Mouse (Mus musculus): ENCODE measurements at regions not wholly inside any gene's neighbourhood (a gene's known extent, or its start where the extent isn't known, plus 50 kb on each side); places are given as distances from the start of the nearest gene placed in this dataset.

DNA sequence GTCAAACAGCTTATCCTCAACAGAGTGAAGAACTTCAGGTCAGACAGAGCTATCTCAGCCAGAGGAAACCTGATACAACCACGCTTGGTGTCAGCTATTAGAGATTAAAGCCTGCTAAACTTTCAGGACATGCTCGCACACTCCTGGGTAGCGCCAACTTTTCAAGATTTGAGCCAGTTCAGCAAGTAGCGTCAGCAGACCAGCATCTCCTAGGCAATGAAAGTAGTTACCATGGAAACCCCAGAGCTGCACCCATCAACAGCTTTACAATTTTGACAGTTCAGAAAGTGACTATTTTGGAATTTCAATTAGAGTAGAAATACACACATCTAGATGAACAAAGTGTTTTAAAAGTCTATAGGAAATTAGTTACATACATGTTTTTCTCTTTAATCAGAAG is 154.8 kb downstream of the Cd83 start:
- Histone ChIP-seq H3K79me2 (ENCODE audit: inconsistent target) (no peaks in the 10 kb centered on the region), H3K27ac (no peak overlapping the region), H3K4me3 (ENCODE audit: inconsistent target) (no peak overlapping the region), H3K36me3 (ENCODE audit: inconsistent target) (no peaks in the 10 kb centered on the region)
- 100% methylated on average over 4 of the region's 4 CpGs for WGBS (ENCODE audit: missing documents)

DNA sequence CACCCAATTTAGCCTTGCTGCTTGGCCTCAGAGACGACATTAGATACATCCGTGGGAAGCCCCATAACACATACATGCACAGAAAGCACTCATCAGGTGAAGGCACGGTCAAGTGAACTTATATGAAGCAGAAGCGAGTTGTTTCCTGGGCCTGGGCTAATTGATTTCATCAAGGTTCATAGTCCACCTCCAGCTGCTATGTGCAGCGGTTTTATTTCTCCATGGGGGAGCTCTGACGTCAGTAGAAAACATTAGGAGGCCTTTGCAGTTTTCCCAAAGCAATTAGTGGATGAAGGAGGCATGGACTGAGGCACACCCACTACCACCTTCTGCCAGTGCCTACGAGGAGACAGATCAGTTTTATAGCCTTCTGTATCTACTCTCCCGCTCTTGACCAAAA is 157.2 kb downstream of the Cd83 start:
- no peak overlapping the region for H3K4me3 ChIP-seq (ENCODE audit: inconsistent target)
- no peaks in the 10 kb centered on the region for H3K79me2 ChIP-seq (ENCODE audit: inconsistent target)
- WGBS (ENCODE audit: missing documents) = 86% methylated on average over 8 of the region's 8 CpGs
- no peak overlapping the region for H3K27ac ChIP-seq
- H3K36me3 ChIP-seq (ENCODE audit: inconsistent target) = no peaks in the 10 kb centered on the region

DNA sequence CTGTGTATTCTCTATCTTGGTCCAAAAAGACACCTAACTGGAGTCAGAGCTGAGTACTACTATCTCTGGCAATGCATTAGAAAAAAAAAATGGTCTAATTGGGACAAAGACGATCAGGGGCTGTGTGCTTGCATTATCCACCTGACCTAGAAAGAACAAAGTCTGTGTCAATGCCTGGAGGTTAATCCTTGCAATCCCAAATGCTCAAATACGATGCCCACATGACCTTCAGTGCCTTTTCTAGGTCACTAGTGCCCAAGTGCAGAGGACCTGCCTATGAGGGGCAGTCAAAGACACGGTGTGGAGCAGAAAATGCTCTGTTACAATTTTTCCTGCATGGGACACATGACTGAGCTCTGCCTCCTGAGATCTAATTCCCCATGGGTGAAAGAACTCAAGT is 164.0 kb downstream of the Cd83 start:
- H3K4me3 ChIP-seq (ENCODE audit: inconsistent target) = no peak overlapping the region
- no peaks in the 10 kb centered on the region for H3K79me2 ChIP-seq (ENCODE audit: inconsistent target)
- no peaks in the 10 kb centered on the region for H3K36me3 ChIP-seq (ENCODE audit: inconsistent target)
- no peak overlapping the region for H3K27ac ChIP-seq
- 96% methylated on average over 3 of the region's 3 CpGs for WGBS (ENCODE audit: missing documents)

DNA sequence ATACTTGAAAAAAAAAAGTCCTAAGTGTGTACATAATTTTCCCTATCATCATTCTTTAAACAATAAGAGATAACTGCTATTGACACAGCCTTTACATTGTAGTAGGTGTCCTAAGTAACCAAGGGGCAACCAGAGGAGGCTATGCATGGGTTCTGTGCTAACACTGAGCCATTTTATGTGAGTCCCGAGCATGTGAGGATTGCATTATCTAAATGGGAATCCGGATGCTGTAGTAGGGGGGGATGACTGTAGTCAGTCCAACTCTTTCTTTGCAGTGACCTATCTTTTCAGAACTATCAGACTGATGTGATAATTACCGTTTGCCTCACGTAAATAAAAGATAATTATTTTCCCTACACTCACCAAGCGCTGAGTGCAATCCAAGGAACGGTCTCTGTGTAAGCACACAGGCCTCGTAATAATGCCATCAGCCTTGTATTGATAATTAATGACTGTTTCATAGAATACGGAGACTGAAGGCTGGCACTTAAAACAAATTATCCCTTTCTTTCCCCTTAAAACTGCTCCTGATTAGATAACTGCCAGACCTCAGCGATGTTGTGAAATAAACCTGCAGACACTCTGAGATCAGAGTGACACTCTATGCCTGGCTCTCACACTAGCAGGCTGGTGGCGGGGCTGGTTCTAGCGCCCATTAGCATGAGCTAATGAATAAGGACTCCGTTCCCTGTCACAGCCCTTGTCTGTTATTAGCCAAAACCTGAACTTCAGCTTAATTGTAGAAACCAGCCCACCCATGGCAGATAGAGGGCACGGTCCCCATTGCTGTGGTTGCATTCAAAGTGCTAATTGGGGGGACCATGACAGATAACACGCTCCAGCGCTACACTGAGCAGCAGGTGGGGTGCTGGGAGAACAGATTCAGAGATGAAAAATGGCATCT is 165.4 kb downstream of the Cd83 start:
- Histone ChIP-seq H3K27ac (no peak overlapping the region), H3K79me2 (ENCODE audit: inconsistent target) (no peaks in the 10 kb centered on the region), H3K4me3 (ENCODE audit: inconsistent target) (no peak overlapping the region), H3K36me3 (ENCODE audit: inconsistent target) (no peaks in the 10 kb centered on the region)
- 90% methylated on average over 15 of the region's 15 CpGs for WGBS (ENCODE audit: missing documents)

DNA sequence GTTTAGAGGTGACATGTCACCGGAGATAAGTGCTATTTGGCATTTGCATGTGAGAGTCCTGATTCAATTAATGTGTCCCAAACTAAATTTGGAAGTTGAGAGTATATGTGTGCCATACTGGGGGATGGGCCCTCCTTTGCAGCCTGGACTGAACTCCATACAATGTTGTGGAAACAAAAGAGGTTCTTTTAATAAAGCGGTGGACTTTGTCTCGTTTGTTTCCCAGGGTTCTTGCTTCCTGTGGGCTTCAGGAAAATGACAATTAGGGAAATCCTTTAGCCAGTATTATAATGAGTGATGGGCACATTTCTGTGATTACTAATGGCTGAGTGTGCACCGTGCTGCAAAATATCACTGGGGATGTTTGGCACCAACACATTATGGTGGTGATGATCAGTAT is 167.9 kb downstream of the Cd83 start:
- H3K4me3 ChIP-seq (ENCODE audit: inconsistent target) = no peak overlapping the region
- H3K27ac ChIP-seq = no peak overlapping the region
- H3K36me3 ChIP-seq (ENCODE audit: inconsistent target) = no peaks in the 10 kb centered on the region
- H3K79me2 ChIP-seq (ENCODE audit: inconsistent target) = no peaks in the 10 kb centered on the region
- 64% methylated on average over 4 of the region's 4 CpGs for WGBS (ENCODE audit: missing documents)

DNA sequence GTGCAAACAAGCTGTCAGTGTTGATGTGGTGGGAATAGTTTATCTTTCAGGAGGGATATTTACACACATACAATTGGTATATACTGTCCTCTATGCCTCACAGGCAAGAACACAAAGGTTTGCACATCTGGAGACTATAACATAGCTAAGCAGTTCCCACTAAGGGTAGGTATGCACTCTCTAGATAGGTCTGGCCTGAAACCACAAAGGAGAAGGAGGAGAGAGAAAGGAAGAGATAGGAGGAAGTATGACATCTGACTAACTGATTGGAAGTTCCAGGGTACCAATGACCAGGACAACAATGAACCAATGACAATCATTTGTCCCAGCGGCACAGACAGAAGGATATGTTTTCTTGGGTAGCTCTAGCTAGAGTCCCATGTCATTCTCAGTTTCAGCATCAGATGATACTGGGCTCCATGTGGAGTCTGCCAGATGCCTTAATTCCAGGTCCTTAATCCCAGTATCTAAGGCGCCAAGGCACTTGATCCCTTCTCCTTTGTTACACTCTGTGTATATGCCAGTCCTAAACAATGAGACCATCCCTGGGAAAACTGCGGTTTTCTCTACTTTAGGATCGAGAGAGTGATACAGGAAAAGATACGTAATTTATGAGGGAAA is 168.5 kb downstream of the Cd83 start:
- Histone ChIP-seq H3K79me2 (ENCODE audit: inconsistent target) (no peaks in the 10 kb centered on the region), H3K27ac (no peak overlapping the region), H3K4me3 (ENCODE audit: inconsistent target) (no peak overlapping the region), H3K36me3 (ENCODE audit: inconsistent target) (no peaks in the 10 kb centered on the region)
- 83% methylated on average over 5 of the region's 5 CpGs for WGBS (ENCODE audit: missing documents)

DNA sequence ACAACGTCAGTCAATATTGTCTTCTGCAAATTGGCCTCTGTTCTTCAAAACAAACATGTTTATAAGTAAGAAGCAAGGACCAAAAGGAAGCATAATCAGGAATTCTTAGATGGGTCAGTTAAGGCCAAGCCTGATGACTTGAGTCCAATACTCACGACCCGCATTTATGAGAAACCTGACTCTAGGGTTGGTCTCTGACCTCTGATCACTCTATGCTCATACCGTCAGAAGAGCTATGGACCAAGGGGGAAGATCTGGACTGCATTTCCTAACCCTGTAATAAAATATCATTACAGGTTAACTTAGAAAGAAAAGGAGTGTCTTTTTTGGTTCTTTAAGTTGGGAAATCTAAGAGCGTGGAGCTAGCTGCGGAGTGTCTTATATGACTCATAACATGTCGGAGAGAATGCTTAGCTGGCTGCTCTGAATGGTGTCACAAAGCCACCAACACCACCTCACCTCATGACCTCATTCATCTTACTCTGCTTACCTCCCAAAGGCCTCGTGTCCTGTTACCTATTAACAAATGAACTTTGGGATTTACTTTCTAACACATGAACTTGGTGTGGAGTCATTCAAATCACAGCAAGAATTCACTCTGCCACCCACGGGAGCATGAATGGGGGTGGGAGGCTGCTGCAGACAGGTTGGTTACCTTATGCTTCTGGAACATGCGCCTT is 170.3 kb downstream of the Cd83 start:
- Histone ChIP-seq H3K79me2 (ENCODE audit: inconsistent target) (no peaks in the 10 kb centered on the region), H3K4me3 (ENCODE audit: inconsistent target) (no peak overlapping the region), H3K36me3 (ENCODE audit: inconsistent target) (no peaks in the 10 kb centered on the region), H3K27ac (no peak overlapping the region)
- 96% methylated on average over 10 of the region's 10 CpGs for WGBS (ENCODE audit: missing documents)

DNA sequence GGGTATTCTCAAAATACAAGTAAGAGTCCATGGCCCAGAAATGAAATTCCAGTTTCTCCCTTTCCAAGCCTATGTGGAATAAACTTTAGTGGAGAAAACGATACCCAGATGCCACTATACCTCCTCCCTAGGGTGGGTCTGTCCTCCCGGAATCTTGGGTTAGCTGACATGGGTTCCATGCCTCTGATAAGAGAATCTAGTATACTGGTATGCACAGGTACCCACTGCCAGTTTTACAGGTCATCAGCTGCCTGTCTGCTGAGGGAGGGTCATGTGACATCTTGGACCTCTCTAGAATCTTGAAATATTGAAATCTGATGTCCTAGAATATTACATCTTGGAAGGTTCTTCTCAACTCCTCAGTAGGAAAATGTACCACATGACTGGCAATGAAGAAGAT is 172.5 kb downstream of the Cd83 start:
- Histone ChIP-seq H3K79me2 (ENCODE audit: inconsistent target) (no peaks in the 10 kb centered on the region), H3K36me3 (ENCODE audit: inconsistent target) (no peaks in the 10 kb centered on the region), H3K4me3 (ENCODE audit: inconsistent target) (no peak overlapping the region), H3K27ac (no peak overlapping the region)
- 75% methylated on average over 2 of the region's 2 CpGs for WGBS (ENCODE audit: missing documents)

DNA sequence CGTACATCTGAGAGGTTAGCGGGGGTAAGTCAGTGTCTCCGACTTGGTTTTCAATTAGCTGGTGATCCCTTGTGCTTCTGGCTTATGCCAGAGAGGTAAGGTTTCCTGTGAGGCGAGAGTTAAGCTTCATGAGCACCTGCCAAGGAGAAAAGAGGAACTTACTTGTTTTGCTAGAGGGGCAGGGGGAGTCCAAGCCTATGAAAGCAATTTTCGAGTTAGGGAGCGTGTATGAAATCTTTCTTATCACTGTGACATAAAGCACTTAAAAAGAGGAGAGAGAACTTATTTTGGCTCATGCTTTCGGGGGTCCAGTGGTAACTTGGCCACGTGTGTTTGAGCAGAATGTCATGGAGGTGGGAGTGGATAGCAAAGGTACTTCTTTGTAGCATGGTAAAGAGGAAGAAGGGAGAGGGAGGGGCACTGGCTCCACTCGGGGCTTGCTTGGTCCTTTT is 174.6 kb downstream of the Cd83 start:
- Histone ChIP-seq H3K79me2 (ENCODE audit: inconsistent target) (no peaks in the 10 kb centered on the region), H3K36me3 (ENCODE audit: inconsistent target) (no peaks in the 10 kb centered on the region), H3K27ac (no peak overlapping the region), H3K4me3 (ENCODE audit: inconsistent target) (no peak overlapping the region)
- 2% methylated on average over 9 of the region's 9 CpGs for WGBS (ENCODE audit: missing documents)

DNA sequence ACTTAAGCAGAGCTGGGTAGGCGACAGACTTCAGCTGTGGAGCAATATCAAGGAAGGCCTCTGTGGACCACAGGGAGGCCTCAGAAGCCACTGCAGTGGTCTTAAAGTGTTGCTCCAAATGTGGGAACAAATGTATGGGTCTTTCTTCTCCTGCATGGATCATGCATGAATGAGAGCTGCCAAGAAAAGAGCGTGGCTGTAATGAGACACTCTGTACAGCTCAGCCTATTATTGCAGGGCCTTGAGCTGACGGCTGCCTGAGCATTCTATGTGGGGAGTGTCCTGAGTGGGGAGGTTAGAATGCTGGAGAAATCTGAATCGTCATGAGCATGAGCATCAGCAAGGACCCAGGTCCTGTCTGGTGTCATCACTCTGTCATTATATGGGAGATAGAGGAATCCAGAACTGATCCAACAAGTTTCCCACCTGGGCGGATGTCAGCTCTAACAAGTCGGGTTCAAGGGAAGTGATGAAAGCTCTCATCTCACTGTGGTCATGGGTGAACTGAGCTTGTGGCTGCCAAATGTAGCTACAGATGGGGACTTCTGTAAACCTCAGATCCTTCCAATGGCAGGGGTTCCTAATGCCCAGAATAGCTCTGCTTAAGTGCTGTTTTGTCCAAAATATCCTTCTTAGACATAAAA is 176.6 kb downstream of the Cd83 start:
- Histone ChIP-seq H3K79me2 (ENCODE audit: inconsistent target) (no peaks in the 10 kb centered on the region), H3K4me3 (ENCODE audit: inconsistent target) (no peak overlapping the region), H3K36me3 (ENCODE audit: inconsistent target) (no peaks in the 10 kb centered on the region), H3K27ac (no peak overlapping the region)
- WGBS (ENCODE audit: missing documents) = 59% methylated on average over 6 of the region's 6 CpGs

DNA sequence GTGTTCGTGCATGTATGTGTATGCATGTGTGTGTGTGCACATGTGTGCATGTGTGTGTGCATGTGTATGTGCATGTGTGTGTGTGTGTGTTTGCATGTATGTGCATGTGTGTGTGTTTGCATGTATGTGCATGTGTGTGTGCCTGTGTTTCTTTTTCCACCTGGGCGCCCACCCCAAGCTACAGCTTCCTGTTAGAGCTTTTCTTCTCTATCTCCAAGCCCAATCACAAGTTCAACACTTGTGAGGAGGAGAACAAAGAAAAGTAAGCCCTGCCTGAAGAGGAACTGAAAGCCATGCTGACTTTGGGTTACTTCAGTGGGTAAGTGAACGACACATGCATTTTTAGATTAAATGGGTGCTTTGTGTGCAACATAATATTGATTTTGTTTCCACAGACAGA is 177.4 kb downstream of the Cd83 start:
- no peaks in the 10 kb centered on the region for H3K79me2 ChIP-seq (ENCODE audit: inconsistent target)
- H3K36me3 ChIP-seq (ENCODE audit: inconsistent target) = no peaks in the 10 kb centered on the region
- no peak overlapping the region for H3K4me3 ChIP-seq (ENCODE audit: inconsistent target)
- 40% methylated on average over 3 of the region's 3 CpGs for WGBS (ENCODE audit: missing documents)
- no peak overlapping the region for H3K27ac ChIP-seq

DNA sequence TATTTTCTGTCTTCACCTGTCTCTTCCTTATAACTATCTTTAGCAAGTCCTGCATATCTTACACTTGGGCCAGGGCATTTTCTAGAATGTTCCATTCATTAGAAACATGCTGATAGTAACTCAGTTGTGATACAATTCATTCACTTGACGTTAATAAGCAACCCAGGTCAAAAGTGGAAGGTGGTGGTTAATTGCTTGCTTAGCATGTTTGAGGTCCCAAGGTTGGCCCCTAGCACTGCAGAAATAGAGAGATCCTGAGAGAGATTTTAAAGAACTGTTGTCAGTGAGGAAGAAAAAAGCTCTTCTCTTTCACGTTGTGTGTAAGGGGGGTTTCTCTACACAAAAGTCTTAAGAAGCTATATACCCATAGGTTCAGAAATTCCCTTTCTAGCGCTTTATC is 178.7 kb downstream of the Cd83 start:
- no peak overlapping the region for H3K27ac ChIP-seq
- H3K79me2 ChIP-seq (ENCODE audit: inconsistent target) = no peaks in the 10 kb centered on the region
- no peaks in the 10 kb centered on the region for H3K36me3 ChIP-seq (ENCODE audit: inconsistent target)
- 88% methylated on average over 2 of the region's 3 CpGs for WGBS (ENCODE audit: missing documents)
- no peak overlapping the region for H3K4me3 ChIP-seq (ENCODE audit: inconsistent target)

DNA sequence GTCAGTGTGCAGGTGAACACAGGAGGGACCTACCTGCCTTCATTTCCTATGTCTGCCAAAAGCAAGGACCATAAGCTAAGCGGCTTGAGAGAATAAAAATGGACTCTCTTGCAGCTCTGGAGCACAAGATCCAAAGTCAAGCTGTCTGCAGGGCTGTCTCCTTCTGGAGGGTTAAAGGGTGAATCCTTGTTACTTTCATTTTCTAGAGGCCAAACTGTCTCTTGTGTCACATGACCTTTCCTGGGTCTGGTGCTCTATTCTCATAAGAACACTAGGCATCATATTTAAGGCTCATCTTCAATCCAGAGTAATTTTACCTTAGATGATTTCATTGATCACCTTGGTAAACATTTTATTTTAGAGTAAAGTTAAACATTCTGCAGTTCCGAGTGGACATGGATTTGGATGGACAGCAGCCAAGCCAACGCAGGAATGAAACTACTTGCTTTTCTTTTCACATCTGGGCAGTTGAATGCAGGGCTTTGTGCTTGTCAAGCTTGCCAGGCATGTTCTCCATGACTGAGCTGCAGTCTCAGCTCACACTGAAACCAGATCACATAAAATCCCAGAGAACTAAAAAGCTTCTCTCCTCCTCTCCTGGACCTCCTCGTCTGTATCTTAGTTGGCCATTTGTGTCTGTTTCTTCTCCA is 180.8 kb downstream of the Cd83 start:
- Histone ChIP-seq H3K27ac (no peak overlapping the region), H3K4me3 (ENCODE audit: inconsistent target) (no peak overlapping the region), H3K36me3 (ENCODE audit: inconsistent target) (no peaks in the 10 kb centered on the region), H3K79me2 (ENCODE audit: inconsistent target) (no peaks in the 10 kb centered on the region)
- 96% methylated on average over 4 of the region's 4 CpGs for WGBS (ENCODE audit: missing documents)

DNA sequence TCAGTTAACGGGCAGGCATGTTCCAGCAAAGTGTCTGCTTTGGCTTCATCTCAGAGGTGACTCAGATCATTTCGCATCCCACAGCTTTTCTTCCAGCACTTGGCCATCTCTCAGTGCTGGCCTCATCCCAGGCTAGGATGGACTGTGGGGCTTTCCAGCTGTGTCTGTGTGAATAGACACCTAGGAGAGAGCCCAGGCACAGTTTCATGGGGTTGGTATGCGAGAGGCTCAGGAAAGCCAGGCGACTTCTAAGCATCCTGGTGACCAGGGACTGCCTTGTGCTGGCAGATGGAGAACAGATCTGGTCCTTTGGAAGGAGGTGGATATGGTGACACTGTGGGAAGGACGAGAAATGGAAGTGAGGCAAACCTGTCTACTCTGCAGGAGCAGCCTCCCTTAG is 182.9 kb downstream of the Cd83 start:
- H3K36me3 ChIP-seq (ENCODE audit: inconsistent target) = no peaks in the 10 kb centered on the region
- H3K79me2 ChIP-seq (ENCODE audit: inconsistent target) = no peaks in the 10 kb centered on the region
- WGBS (ENCODE audit: missing documents) = 94% methylated on average over 5 of the region's 5 CpGs
- H3K27ac ChIP-seq = no peak overlapping the region
- no peak overlapping the region for H3K4me3 ChIP-seq (ENCODE audit: inconsistent target)

All from macrophage (primary cell).